Mouse (Mus musculus) liver, embryonic 16.5 days (tissue): ENCODE measurements around the gene Fnbp1l. TPM values are rescaled to one million over a fixed set of nuclear protein-coding genes. Genes with fewer than 3 reads are reported as not detected.

Source experiments
- ATAC-seq: fragments of 200-750 bp; cut with Nextera tagmentation; 2 replicates; pipeline ENCODE4 v1.8.0; 2017; ENCODE audit warnings: low read depth, mild to moderate bottlenecking, moderate number of reproducible peaks, moderate library complexity
- H3K27ac ChIP-seq: fragments of 300-500 bp; sonication (generic); 2 replicates; pipeline ENCODE4 v1.5.1; 2014; ENCODE audit warnings: mild to moderate bottlenecking, low read length
- H3K27me3 ChIP-seq: fragments of 300-500 bp; sonication (generic); 2 replicates; pipeline ENCODE4 v1.6.1; 2014; ENCODE audit warnings: low read depth, low read length, mixed read lengths; ENCODE audit not compliant: control insufficient read depth, insufficient read depth
- H3K36me3 ChIP-seq: fragments of 300-500 bp; sonication (generic); 2 replicates; pipeline ENCODE4 v1.6.1; 2014; ENCODE audit warnings: mild to moderate bottlenecking; ENCODE audit not compliant: control insufficient read depth, insufficient read depth
- H3K4me1 ChIP-seq: fragments of 300-500 bp; sonication (generic); 2 replicates; pipeline ENCODE4 v1.6.1; 2014; ENCODE audit warnings: low read depth, low read length, mixed read lengths; ENCODE audit not compliant: control insufficient read depth
- H3K4me2 ChIP-seq: fragments of 300-500 bp; sonication (generic); 2 replicates; pipeline ENCODE4 v1.6.1; 2014; ENCODE audit warnings: low read depth, low read length, mixed read lengths
- H3K4me3 ChIP-seq: fragments of 300-500 bp; sonication (generic); 2 replicates; pipeline ENCODE4 v1.5.1; 2014; ENCODE audit warnings: low read depth, mild to moderate bottlenecking, low read length
- H3K9ac ChIP-seq: fragments of 300-500 bp; sonication (generic); 2 replicates; pipeline ENCODE4 v1.6.1; 2014; ENCODE audit warnings: low read depth, low read length
- H3K9me3 ChIP-seq: fragments of 300-500 bp; sonication (generic); replicated peaks from 2 replicates; pipeline ENCODE4 v1.6.1; 2016; ENCODE audit warnings: low read length; ENCODE audit not compliant: control insufficient read depth
- WGBS: fragments of 180-500 bp; shearing (Covaris S2); extraction: QIAGEN DNeasy Blood & Tissue Kit; methylation state at CpG from one replicate; pipeline ENCODE4 v1.1.7; 2014; ENCODE audit not compliant: insufficient replicate concordance; 5-methylcytosine and 5-hydroxymethylcytosine counted together
- polyA plus RNA-seq: library from polyadenylated mRNA; unstranded; fragments of >200 nt; fragmentation: Nextera tagmentation; extraction: Ambion mirVana; gene quantifications from 2 replicates; pipeline ENCODE4 v1.2.1, GENCODE M21; 2015

Fnbp1l gene
- polyA plus RNA-seq, 1 experiment from 2014 or later = 4.1 TPM

GRCm38 (mm10) chr3:122547469-122547868 lies 72.0 kb downstream of the Fnbp1l start:
- Histone ChIP-seq H3K9me3 (no peaks in the 10 kb centered on the region), H3K4me2 (no peak overlapping the region), H3K36me3 (no peaks in the 10 kb centered on the region), H3K4me3 (no peak overlapping the region), H3K4me1 (peaks cover 3% of the 10 kb centered on the region), H3K9ac (no peak overlapping the region), H3K27ac (no peak overlapping the region), H3K27me3 (no peaks in the 10 kb centered on the region)
- 27% methylated on average over 4 of the region's 4 CpGs for WGBS
- ATAC-seq = peak; percentile 51

- H3K4me1 ChIP-seq = peaks cover 3% of the 10 kb centered on the region
- no peak overlapping the region for H3K27ac ChIP-seq
- no peak overlapping the region for H3K4me3 ChIP-seq
- H3K9ac ChIP-seq = no peak overlapping the region
- H3K36me3 ChIP-seq = no peaks in the 10 kb centered on the region
- WGBS = 31% methylated on average over 2 of the region's 2 CpGs
- no peak for ATAC-seq
- no peaks in the 10 kb centered on the region for H3K9me3 ChIP-seq
- H3K27me3 ChIP-seq = no peaks in the 10 kb centered on the region
- no peak overlapping the region for H3K4me2 ChIP-seq
These were observed 74.2 kb downstream of the Fnbp1l start for GRCm38 (mm10) chr3:122545346-122545745.

GRCm38 (mm10) chr3:122540918-122541317 lies 78.6 kb downstream of the Fnbp1l start:
- WGBS = 73% methylated on average over 4 of the region's 4 CpGs
- no peak overlapping the region for H3K9ac ChIP-seq
- ATAC-seq = no peak

GRCm38 (mm10) chr3:122539961-122540690 lies 79.4 kb downstream of the Fnbp1l start:
- Histone ChIP-seq H3K9ac (no peak overlapping the region), H3K27ac (no peak overlapping the region), H3K36me3 (no peaks in the 10 kb centered on the region; the same call in 1 of the 2 replicates), H3K4me1 (no peaks in the 10 kb centered on the region), H3K4me2 (no peak overlapping the region), H3K4me3 (no peak overlapping the region), H3K27me3 (no peaks in the 10 kb centered on the region), H3K9me3 (no peaks in the 10 kb centered on the region)
- no peak for ATAC-seq
- 69% methylated on average over 17 of the region's 17 CpGs for WGBS

More at GRCm38 (mm10) chr3:122540918-122541317, 78.6 kb downstream of the Fnbp1l start:
- no peaks in the 10 kb centered on the region for H3K9me3 ChIP-seq
- no peaks in the 10 kb centered on the region for H3K4me1 ChIP-seq
- no peak overlapping the region for H3K27ac ChIP-seq
- H3K4me2 ChIP-seq = no peak overlapping the region
- H3K4me3 ChIP-seq = no peak overlapping the region
- H3K36me3 ChIP-seq = no peaks in the 10 kb centered on the region; the same call in 1 of the 2 replicates
- no peaks in the 10 kb centered on the region for H3K27me3 ChIP-seq

GRCm38 (mm10) chr3:122538851-122539250 lies 80.7 kb downstream of the Fnbp1l start:
- Histone ChIP-seq H3K4me3 (no peak overlapping the region), H3K27ac (no peak overlapping the region), H3K27me3 (no peaks in the 10 kb centered on the region), H3K4me2 (no peak overlapping the region), H3K9me3 (no peaks in the 10 kb centered on the region), H3K36me3 (no peaks in the 10 kb centered on the region; the same call in 1 of the 2 replicates), H3K4me1 (no peaks in the 10 kb centered on the region), H3K9ac (no peak overlapping the region)
- no peak for ATAC-seq
- WGBS = 70% methylated on average over 2 of the region's 2 CpGs

GRCm38 (mm10) chr3:122535938-122536703 lies 83.4 kb downstream of the Fnbp1l start:
- 66% methylated on average over 8 of the region's 8 CpGs for WGBS

GRCm38 (mm10) chr3:122528477-122528876 lies 91.0 kb downstream of the Fnbp1l start:
- H3K27me3 ChIP-seq = no peaks in the 10 kb centered on the region
- 59% methylated on average over 3 of the region's 3 CpGs for WGBS
- H3K9ac ChIP-seq = no peak overlapping the region
- H3K36me3 ChIP-seq = no peaks in the 10 kb centered on the region
- H3K4me3 ChIP-seq = no peak overlapping the region
- no peaks in the 10 kb centered on the region for H3K9me3 ChIP-seq
- peak; percentile 72 for ATAC-seq
- H3K4me1 ChIP-seq = no peaks in the 10 kb centered on the region
- H3K27ac ChIP-seq = 0 out of 2 replicates have a peak overlapping the region, but pooled peaks have one; percentile 30
- H3K4me2 ChIP-seq = no peak overlapping the region

More at GRCm38 (mm10) chr3:122535938-122536703, 83.4 kb downstream of the Fnbp1l start:
- no peak overlapping the region for H3K4me2 ChIP-seq
- no peak for ATAC-seq
- H3K4me1 ChIP-seq = no peaks in the 10 kb centered on the region
- no peaks in the 10 kb centered on the region for H3K9me3 ChIP-seq
- no peaks in the 10 kb centered on the region for H3K27me3 ChIP-seq
- H3K9ac ChIP-seq = no peak overlapping the region
- no peak overlapping the region for H3K4me3 ChIP-seq
- H3K36me3 ChIP-seq = no peaks in the 10 kb centered on the region; the same call in 1 of the 2 replicates
- no peak overlapping the region for H3K27ac ChIP-seq

- H3K4me3 ChIP-seq = no peak overlapping the region
- H3K27ac ChIP-seq = no peak overlapping the region
- no peaks in the 10 kb centered on the region for H3K9me3 ChIP-seq
- H3K36me3 ChIP-seq = no peaks in the 10 kb centered on the region
- WGBS = 10% methylated on average over 1 of the region's 1 CpGs
- H3K27me3 ChIP-seq = no peaks in the 10 kb centered on the region
- H3K4me2 ChIP-seq = no peak overlapping the region
- ATAC-seq = no peak
- no peak overlapping the region for H3K9ac ChIP-seq
- no peaks in the 10 kb centered on the region; the same call in 1 of the 2 replicates for H3K4me1 ChIP-seq
These were observed 98.2 kb downstream of the Fnbp1l start for GRCm38 (mm10) chr3:122521294-122521693.

- H3K4me3 ChIP-seq = no peak overlapping the region
- no peaks in the 10 kb centered on the region; the same call in 1 of the 2 replicates for H3K4me1 ChIP-seq
- H3K36me3 ChIP-seq = no peaks in the 10 kb centered on the region
- no peak overlapping the region for H3K27ac ChIP-seq
- WGBS = 38% methylated on average over 4 of the region's 4 CpGs
- no peak overlapping the region for H3K4me2 ChIP-seq
- H3K9ac ChIP-seq = no peak overlapping the region
- no peaks in the 10 kb centered on the region for H3K9me3 ChIP-seq
- no peak for ATAC-seq
- H3K27me3 ChIP-seq = no peaks in the 10 kb centered on the region
These were observed 98.6 kb downstream of the Fnbp1l start for GRCm38 (mm10) chr3:122520875-122521274.
